Mouse (Mus musculus) hindbrain, embryonic 16.5 days (tissue): Measurements from ENCODE around the gene Rrp8. TPM values are rescaled to one million over a fixed set of nuclear protein-coding genes. Genes with fewer than 3 reads are reported as not detected.

Experiments
- ATAC-seq: fragments of 200-750 bp; cut with Nextera tagmentation; 2 replicates; pipeline ENCODE4 v1.8.0; 2017; ENCODE audit warnings: moderate TSS enrichment, moderate library complexity
- H3K27ac ChIP-seq: fragments of 300-500 bp; sonication (generic); 2 replicates; pipeline ENCODE4 v1.5.1; 2014; ENCODE audit warnings: low read depth, mild to moderate bottlenecking, control low read depth, low read length, moderate library complexity
- H3K27me3 ChIP-seq: fragments of 300-500 bp; sonication (generic); replicated peaks from 2 replicates; pipeline ENCODE4 v1.6.1; 2014; ENCODE audit warnings: low read length; ENCODE audit not compliant: control insufficient read depth, insufficient read depth
- H3K36me3 ChIP-seq: fragments of 300-500 bp; sonication (generic); 2 replicates; pipeline ENCODE4 v1.6.1; 2014; ENCODE audit warnings: mild to moderate bottlenecking, low read length, moderate library complexity, mixed read lengths; ENCODE audit not compliant: control insufficient read depth, insufficient read depth
- H3K4me1 ChIP-seq: fragments of 300-500 bp; sonication (generic); 2 replicates; pipeline ENCODE4 v1.6.1; 2014; ENCODE audit warnings: low read depth, low read length; ENCODE audit not compliant: control insufficient read depth, insufficient read depth
- H3K4me2 ChIP-seq: fragments of 300-500 bp; sonication (generic); 2 replicates; pipeline ENCODE4 v1.6.1; 2014; ENCODE audit warnings: mild to moderate bottlenecking, low read length, control low read depth, moderate library complexity
- H3K4me3 ChIP-seq: fragments of 300-500 bp; sonication (generic); 2 replicates; pipeline ENCODE4 v1.5.1; 2014; ENCODE audit warnings: mild to moderate bottlenecking, low read length, control low read depth, moderate library complexity
- H3K9ac ChIP-seq: fragments of 300-500 bp; sonication (generic); 2 replicates; pipeline ENCODE4 v1.6.1; 2014; ENCODE audit warnings: low read depth, mild to moderate bottlenecking, control low read depth, low read length, moderate library complexity
- H3K9me3 ChIP-seq: fragments of 300-500 bp; sonication (generic); 2 replicates; pipeline ENCODE4 v1.6.1; 2014; ENCODE audit warnings: mild to moderate bottlenecking, low read length, moderate library complexity; ENCODE audit not compliant: control insufficient read depth
- WGBS: fragments of 180-500 bp; shearing (Covaris S2); extraction: QIAGEN DNeasy Blood & Tissue Kit; methylation state at CpG from one replicate; pipeline ENCODE4 v1.1.7; 2014; 5-methylcytosine and 5-hydroxymethylcytosine counted together
- polyA plus RNA-seq: library from polyadenylated mRNA; unstranded; fragments of >200 nt; fragmentation: Nextera tagmentation; extraction: Ambion mirVana; gene quantifications from 2 replicates; pipeline ENCODE4 v1.2.1, GENCODE M21; 2015

Rrp8 gene
- polyA plus RNA-seq: 26.3 and 26.4 TPM in 2 replicates

DNA sequence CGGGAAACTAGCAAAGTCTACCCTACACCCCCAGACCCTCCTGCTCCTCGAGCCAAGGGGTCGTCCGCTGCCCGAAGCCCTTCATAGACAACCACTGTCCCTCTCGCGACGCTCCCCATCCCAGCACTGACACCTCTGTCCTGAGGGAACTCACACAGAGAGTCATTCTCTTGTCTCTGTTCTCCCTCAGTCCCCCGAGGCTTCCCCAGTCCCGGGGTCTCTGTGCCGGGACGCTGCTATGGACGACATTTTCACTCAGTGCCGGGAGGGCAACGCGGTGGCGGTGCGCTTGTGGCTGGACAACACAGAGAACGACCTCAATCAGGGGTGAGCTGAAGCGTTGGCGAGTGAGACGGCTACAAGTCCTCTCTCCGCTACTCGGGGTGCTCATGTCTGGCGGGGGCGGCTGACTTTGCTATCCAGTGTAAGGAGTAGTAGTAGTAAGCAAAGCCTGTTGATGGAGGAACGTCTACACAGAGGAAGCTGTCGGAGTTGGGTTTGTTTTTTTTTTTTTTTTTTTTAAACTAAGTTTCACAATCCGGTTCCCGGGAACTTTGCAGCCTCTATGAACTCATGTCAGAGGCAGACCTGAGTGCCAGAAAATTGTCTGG, at the start of gene Rrp8:
Gene Rrp8 (minus strand): TSS at position 475 of the 611 bp plus-strand sequence.
- H3K9me3 ChIP-seq: no peaks in the 10 kb centered on the region
- H3K27me3 ChIP-seq: no peaks in the 10 kb centered on the region
- ATAC-seq: peak; percentile 1; the same call in 1 of the 2 replicates
- peak within 1 kb of the TSS; percentile 90 for H3K9ac ChIP-seq
- H3K27ac ChIP-seq: peak within 1 kb of the TSS; percentile 81
- H3K36me3 ChIP-seq: peaks cover 33% of the 10 kb centered on the region
- H3K4me1 ChIP-seq: peaks cover 17% of the 10 kb centered on the region
- under 1% methylated on average over 30 of the region's 30 CpGs for WGBS
- peak within 1 kb of the TSS; percentile 95 for H3K4me2 ChIP-seq
- peak within 1 kb of the TSS; percentile 76 for H3K4me3 ChIP-seq

DNA sequence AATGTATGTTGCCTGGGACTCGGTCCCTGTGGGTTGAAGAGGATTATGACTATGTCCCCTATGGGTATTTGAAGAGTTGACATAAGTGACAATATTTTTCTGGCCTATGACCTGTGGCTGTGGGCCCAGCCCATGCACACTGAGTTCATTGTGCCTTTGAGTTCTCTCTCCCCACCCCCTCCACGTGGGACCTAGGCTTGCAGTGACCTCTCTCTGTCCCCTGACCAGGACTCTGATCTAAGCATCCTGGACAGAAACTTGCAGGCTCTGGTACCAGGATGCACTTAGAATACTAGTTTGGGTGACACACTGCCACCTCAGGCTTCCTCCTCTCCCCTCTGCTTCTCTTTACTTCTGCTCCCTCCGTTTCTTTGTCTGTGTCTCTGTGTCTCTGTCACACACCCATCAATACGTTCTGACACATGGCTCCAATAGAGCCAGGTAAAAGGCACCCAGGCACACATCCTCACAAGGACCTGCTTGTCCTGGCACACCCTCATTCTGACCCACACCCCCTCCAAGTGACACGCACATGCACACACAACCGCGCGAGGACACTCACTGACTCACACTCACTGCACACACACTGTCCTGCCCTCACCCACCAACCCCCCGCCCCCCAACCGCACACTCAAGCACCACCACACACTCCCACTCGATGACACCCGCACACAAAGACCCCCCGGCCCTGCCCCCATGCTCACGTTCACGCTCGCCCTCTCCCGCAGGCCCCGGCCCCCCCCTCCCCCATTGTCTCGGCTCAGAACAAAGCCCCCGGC, 49.5 kb upstream of the Rrp8 start:
- WGBS: 3% methylated on average over 19 of the region's 20 CpGs
- peak overlapping the region; percentile 66 for H3K4me2 ChIP-seq
- ATAC-seq: peak; percentile 80
- H3K9me3 ChIP-seq: no peaks in the 10 kb centered on the region
- H3K4me3 ChIP-seq: peak overlapping the region; percentile 90
- peaks cover 5% of the 10 kb centered on the region for H3K36me3 ChIP-seq
- H3K4me1 ChIP-seq: peaks cover 35% of the 10 kb centered on the region
- H3K27ac ChIP-seq: peak overlapping the region; percentile 98
- peak overlapping the region; percentile 100 for H3K9ac ChIP-seq
- no peaks in the 10 kb centered on the region for H3K27me3 ChIP-seq

DNA sequence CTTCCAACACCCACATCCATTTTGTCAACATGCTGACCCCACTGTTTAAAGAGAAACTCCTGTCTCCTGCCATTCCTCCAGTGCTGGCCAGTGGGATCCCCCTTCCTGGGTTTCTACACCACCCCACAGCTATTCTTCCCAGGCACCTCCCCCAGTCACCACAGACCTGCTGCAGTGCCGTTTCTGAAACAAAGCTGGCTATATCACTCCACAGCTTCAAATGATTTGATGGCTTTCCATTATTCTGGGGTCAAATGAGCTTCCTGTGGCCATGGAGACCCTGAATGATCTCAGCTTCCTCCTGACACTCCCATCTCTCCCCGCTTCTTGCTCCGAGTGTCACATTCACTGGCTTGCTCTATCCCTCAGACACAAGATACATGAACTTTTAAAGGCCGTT, 47.4 kb upstream of the Rrp8 start:
- no peaks in the 10 kb centered on the region for H3K27me3 ChIP-seq
- no peak for ATAC-seq
- H3K9me3 ChIP-seq: no peaks in the 10 kb centered on the region
- H3K27ac ChIP-seq: 0 out of 2 replicates have a peak overlapping the region, but pooled peaks have one; percentile 26
- H3K4me1 ChIP-seq: peaks cover 37% of the 10 kb centered on the region
- peak overlapping the region; percentile 43 for H3K4me2 ChIP-seq
- H3K36me3 ChIP-seq: peaks cover 22% of the 10 kb centered on the region
- 5% methylated on average over 4 of the region's 4 CpGs for WGBS
- no peak overlapping the region for H3K4me3 ChIP-seq
- H3K9ac ChIP-seq: no peak overlapping the region

DNA sequence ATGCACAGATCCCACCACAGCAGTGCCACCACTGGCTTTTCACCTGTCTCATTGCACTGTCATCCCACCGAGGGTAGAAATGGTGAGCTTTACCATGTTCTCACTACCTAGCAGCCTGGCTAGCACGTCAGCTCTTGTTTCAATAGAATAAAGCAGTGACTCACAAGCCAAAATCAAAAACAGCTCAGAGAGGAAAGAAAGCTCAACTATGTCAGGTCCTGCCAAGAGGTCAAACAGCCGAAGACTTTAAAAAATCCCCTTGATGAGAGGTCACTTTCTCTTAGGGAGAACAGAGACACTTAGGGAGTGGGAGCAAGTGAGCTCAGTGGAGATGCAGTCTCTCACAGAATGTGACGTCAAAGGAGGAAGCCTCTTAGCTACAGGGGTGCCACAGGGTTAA, 46.7 kb upstream of the Rrp8 start:
- peaks cover 44% of the 10 kb centered on the region for H3K4me1 ChIP-seq
- peak overlapping the region; percentile 23 for H3K4me2 ChIP-seq
- ATAC-seq: no peak
- no peak overlapping the region for H3K27ac ChIP-seq
- no peak overlapping the region for H3K4me3 ChIP-seq
- H3K9ac ChIP-seq: no peak overlapping the region
- peaks cover 24% of the 10 kb centered on the region for H3K36me3 ChIP-seq
- no peaks in the 10 kb centered on the region for H3K27me3 ChIP-seq
- 35% methylated on average over 4 of the region's 4 CpGs for WGBS
- H3K9me3 ChIP-seq: no peaks in the 10 kb centered on the region

DNA sequence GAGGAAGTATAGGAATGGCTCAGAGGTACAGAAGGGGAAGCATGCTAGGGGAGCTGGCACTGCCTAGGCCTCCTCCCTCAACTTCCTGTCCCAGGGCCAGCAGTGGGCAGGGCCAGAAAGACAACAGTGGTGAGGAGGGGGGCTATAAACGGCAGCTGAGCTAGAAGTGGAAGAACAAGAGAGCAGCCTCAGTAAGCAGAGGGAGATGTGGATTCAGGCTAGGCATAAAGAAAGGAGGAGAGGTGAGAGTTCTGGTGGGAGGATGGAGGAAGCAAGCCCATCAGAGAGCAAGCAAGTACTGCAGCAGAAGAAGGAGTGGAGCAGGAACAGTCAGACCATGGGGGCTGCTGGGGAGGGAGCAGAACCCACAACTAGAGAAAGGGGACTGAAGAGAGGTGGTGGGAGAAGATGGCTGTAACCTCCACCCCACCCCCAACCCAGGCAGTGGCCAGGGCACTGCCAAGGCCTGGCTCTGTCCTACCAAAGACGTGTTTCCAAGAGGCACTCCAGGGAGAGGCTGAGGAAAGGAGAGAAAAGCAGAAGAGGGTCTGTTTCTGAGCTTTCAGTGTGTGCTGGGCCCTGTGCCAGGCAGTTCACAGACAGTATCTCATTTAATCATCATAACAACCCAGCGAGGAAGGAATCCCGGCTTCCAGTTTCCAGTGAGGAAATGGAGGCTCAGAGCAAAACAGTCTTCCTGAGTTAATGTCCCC, 41.5 kb upstream of the Rrp8 start:
- ATAC-seq: peak; percentile 66
- Histone ChIP-seq H3K27ac (peak overlapping the region; percentile 76), H3K27me3 (no peaks in the 10 kb centered on the region), H3K4me1 (peaks cover 46% of the 10 kb centered on the region), H3K9me3 (no peaks in the 10 kb centered on the region), H3K4me2 (peak overlapping the region; percentile 33), H3K36me3 (peaks cover 29% of the 10 kb centered on the region), H3K9ac (peak overlapping the region; percentile 50), H3K4me3 (no peak overlapping the region)
- 21% methylated on average over 4 of the region's 4 CpGs for WGBS

DNA sequence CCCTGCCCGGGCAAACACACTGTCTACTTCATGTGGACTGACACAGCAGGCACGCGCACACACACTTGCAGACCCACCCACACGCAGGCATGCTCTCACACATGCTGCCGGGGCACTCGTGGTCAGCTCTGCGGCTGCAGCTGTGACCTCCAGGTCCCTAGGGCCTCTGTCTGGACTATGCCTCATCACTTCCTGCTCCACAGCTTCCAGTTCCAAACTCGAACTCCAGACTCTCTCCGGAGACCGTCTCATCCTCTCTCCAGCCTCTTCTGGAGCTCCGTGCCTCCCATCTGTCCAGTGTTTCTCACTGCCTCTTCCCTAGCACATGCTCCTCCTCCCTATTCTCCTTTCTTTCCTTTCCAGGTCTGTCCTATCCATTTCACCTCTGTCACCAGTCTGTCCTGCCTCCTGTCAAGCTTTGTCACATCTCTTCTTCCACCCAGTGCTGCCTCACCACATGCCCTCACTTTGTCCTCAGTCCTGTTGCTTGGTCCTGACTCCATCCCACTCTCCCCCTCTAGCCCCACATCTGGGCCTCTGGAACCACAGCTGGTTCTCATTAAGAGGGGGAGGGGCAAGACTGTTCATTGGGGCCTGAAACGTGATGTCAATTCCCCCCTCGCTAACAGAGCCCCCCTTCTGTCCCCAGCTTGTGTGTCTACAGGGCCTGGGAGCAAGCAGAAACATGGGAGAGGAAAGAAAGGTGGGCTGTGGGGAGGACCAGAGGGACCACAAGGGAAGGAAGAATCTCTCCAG, 40.8 kb upstream of the Rrp8 start:
- Histone ChIP-seq H3K27me3 (no peaks in the 10 kb centered on the region), H3K9me3 (no peaks in the 10 kb centered on the region), H3K36me3 (peaks cover 27% of the 10 kb centered on the region), H3K4me1 (peaks cover 40% of the 10 kb centered on the region), H3K4me2 (peak overlapping the region; percentile 33), H3K9ac (peak overlapping the region; percentile 45), H3K4me3 (no peak overlapping the region), H3K27ac (peak overlapping the region; percentile 76)
- WGBS: 43% methylated on average over 13 of the region's 13 CpGs
- peak; percentile 22; the same call in 1 of the 2 replicates for ATAC-seq

DNA sequence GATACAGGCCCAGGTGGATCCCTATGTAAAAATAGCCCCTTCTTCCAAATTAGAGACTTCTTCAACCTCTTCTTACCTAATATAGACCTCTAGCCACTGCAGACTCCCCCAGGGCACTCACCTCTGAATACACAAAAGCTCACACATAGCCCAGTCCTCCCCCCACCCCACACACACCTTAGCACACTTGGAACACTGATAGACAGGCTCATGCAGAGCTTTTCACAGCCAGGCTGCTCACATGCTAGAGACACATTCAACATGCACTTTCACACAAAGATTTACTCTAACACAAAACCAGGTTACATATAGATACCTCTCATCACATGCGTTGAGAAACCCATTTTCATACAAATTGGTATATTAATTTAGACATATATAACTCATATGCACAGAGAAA, 40.1 kb upstream of the Rrp8 start:
- peaks cover 34% of the 10 kb centered on the region for H3K36me3 ChIP-seq
- 84% methylated on average over 1 of the region's 1 CpGs for WGBS
- no peak overlapping the region for H3K27ac ChIP-seq
- no peak overlapping the region for H3K4me2 ChIP-seq
- H3K9ac ChIP-seq: no peak overlapping the region
- H3K4me3 ChIP-seq: no peak overlapping the region
- H3K4me1 ChIP-seq: peaks cover 38% of the 10 kb centered on the region
- H3K9me3 ChIP-seq: no peaks in the 10 kb centered on the region
- H3K27me3 ChIP-seq: no peaks in the 10 kb centered on the region
- no peak for ATAC-seq

DNA sequence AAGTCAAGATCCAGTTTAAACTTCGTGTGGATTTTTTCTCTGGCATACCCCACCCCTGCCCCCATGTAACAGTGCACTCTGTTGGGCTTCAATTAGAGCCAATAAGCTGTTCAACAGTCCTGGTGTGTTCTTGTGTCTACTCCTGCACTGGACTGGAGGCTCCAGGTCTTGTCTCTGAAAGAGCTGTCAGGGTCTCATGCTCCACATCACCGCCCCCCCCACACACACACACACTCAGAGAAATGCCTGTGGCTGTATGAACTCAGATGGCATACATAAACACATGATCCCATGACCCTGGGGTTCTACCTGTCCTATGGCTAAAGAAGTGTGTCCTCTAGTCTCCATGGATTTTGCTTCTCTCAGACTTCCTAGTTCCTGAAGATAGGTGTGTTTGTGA, 38.8 kb upstream of the Rrp8 start:
- Histone ChIP-seq H3K36me3 (peaks cover 38% of the 10 kb centered on the region), H3K4me1 (peaks cover 41% of the 10 kb centered on the region)
- 94% methylated on average over 2 of the region's 2 CpGs for WGBS

More for the DNA sequence above, 38.8 kb upstream of the Rrp8 start:
- no peaks in the 10 kb centered on the region for H3K27me3 ChIP-seq
- H3K9me3 ChIP-seq: no peaks in the 10 kb centered on the region
- H3K27ac ChIP-seq: no peak overlapping the region
- H3K4me3 ChIP-seq: no peak overlapping the region
- H3K4me2 ChIP-seq: no peak overlapping the region
- H3K9ac ChIP-seq: no peak overlapping the region
- ATAC-seq: no peak
